Mouse (Mus musculus) gastrocnemius, postnatal 14 days (tissue): ENCODE data around the gene Lrwd1. TPM values are rescaled to one million over a fixed set of nuclear protein-coding genes. Genes with fewer than 3 reads are reported as not detected.
"Not testable (repeated sequence)": the region's sequence is repeated elsewhere in the genome, so short reads cannot be mapped to it uniquely, and the experiment has no call there.

Source experiments
- DNase-seq: peaks from one replicate; pipeline ENCODE4 v3.0.0; 2021; ENCODE audit warnings: mixed read lengths
- intact Hi-C: fragments of 180-260 bp; cut with DNase I; formaldehyde crosslinking; loops from one replicate; pipeline ENCODE4 v1.15.1; 2025; ENCODE audit warnings: low total_unique reads
- total RNA-seq, 2 experiments: library from RNA; stranded (reverse); gene quantifications; 2 replicates each; pipeline ENCODE4 v1.2.3; 2021

Lrwd1 gene
- total RNA-seq, 2 experiments from 2014 or later: 4.0 to 4.3 TPM

DNA sequence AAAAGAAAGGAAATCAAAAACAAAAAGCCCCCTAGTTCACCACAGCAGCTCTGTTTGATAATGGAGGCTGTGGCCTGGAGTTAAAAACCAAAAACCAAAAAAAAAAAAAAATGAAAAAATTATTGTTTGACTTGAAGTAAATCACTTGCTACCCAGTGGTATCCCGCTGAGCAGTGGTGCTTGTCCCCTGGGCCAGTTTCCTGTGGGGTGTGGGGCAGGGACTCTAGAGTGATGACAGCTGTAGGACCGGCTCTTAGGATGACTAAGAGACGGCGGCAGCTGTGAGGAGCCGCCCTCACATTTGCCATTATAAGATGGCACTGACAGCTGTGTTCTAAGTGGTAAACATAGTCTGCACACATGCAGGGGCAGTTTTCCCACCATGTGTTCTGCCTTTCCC is 19.5 kb upstream of the Lrwd1 start:
- peak; percentile 55 for DNase-seq
- intact Hi-C loops: no loop called here

DNA sequence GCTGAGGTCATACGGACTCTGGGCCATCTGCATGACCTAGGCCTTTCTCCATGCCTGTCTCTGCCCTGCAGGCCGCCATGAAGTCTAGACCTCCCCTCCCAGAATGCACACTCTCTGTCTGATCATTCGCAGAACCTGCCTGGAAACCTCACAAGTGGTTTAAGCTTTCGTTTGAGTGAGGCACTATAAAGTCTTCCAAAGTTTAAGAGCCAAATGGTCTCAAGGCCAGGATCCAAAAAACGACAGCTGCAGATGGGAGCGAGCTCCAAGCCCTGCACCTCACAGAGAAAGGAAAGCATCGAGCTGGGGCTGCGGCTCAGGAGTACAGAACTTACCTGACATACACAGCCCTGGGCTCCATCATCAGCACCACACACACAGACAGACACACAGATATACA is 16.5 kb upstream of the Lrwd1 start:
- intact Hi-C loops: no loop called here
- DNase-seq: peak; percentile 65

DNA sequence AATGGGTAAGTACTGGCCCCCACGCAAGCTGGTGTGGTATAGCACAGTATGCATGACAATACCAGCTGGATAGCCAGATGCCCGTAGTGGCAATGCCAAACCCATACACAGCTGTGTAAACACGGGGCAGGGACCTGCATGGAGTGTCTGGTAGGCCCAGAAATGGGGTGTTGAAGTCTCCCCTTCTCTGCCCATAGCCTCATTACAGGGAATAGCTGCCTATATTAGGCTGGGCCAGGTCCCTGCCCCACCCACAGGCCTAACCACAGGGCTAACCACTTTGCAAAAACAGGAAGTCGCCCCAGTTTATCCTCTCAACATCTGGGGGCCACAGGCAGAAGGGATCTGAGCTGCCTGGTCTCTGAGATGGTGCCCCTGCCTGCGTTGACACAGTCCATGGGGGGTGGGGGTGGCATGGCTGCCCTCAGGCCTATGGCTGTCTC is 13.3 kb upstream of the Lrwd1 start:
- intact Hi-C loops, DNase-seq: not testable (repeated sequence)

DNA sequence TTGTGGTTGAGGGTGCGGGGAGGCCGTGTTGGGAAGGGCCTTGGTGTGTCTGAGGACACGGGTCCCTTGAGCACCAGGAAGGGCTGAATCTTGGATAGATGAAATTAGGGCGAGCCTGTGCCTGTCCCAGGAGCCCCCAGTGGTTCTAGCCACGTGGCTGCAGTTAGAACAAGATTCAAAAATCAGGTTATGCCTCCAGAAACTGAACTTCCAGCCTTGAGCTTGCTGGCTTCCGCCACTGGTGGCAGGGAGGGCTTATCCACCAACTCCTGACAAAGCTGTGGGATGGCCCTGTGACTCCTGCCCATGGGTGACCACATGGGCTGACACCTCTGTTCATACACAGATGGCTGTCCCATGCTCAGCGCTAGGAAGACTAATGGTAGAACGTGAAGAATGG is 11.8 kb upstream of the Lrwd1 start:
- intact Hi-C loops: no loop called here
- no peak for DNase-seq

DNA sequence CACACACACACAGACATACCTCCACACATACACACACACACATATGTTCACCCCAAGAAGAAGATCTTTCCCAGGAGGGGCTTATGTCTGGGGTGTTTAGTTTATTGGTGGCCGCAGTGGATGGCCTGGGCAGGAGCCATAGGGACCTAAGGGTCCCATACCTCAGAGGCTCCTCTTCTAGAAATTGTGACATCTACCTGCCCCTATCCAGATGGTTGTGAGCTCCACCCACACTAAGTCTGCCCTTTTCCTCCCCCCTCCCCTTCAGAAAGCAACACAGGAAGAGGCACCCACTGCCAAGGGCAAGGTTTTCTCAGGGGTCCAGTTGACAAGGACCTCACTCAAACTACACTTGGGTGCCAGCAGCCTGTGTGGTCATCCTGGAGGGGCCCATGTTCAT is 11.1 kb upstream of the Lrwd1 start:
- no peak for DNase-seq
- intact Hi-C loops: no loop called here

DNA sequence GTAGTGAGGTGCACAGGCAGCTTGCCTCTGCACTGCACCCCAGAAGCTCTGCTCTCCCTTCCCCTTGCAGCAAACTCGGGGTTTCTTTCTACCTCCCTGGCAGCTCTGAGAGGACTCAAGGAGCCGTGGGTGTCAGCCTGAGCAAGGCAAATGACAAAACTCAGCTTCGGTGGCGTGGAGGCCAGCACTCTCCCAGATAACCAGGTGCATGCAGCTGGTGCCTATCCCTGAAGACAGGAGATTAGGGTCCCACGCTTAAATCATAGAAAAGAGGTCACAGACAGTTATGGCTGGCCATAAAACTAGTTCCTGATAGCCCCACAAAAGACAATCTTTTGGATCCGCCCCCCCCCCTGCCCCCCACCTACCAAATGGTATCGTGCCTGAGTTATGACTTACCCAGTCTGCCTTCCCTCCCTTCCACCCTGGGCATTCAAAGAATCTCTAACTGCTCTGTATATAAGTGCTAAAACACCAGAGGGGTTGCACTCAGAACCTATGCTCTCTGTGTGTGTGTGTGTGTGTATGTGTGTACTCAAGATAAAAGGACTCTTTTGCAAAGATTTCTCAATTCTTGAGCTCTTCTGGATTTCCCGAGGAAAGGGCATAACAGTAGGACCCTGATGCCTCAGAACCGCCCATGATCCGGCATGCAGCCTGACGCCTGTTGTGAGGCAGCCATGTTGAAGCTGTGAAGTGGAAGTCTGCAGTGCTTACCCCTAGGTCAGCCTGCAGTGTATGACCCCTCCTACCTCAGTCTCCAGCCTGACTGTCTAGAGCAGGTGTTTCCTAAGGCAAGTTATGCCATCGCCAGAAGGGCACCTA is 8.9 kb upstream of the Lrwd1 start:
- no peak for DNase-seq
- intact Hi-C loops: loop anchor here (5.0 kb wide), 1 partner anchor 42 kb away; no protein-coding TSS in a partner anchor

DNA sequence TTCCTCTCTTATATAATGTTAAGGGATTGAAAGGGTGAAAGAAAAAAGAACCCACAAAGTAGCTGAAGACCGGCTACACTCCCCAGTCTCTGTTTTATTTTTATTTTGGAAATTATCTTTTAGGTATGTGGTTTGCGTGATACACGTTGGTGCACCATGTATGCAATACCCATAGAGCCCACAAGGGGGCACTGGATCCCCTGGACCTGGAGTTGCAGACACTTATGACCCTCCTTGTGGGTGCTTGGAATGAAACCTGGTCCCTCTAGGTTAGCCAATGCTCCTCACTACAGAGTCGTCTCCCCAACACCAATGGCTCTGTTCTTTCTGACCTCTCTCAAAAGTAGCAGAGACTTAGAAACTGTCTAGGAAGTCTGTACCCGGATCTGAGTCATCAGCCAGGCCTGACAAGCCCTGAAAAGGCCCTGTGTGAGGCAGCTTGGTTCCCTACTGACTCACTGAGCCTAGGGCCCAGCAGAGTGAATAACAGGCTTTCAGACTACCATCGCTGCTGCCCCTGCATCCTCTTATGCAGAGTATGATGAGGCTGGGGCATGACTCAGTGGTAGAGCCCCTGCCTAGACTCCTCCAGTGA is 7.4 kb upstream of the Lrwd1 start:
- intact Hi-C loops: loop anchor here (5.0 kb wide), 1 partner anchor 44 kb away; no protein-coding TSS in a partner anchor
- no peak for DNase-seq

DNA sequence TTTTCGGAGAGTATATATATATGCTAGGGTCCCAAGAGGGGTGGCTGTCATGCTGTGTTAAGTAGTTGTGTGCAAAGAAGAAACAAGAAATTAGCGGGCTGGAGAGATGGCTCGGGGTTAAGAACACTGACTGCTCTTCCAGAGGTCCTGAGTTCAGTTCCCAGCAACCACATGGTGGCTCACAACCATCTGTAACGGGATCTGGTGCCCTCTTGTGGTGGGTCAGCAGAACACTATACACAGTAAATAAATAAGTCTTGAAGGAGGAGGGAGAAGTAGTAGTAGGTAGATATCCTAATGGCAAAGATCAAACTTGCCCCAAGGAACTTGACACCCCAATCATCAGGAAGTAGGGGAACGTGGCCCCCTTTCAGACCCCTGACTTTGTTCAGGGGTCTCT is 6.9 kb upstream of the Lrwd1 start:
- intact Hi-C loops: loop anchor here (5.0 kb wide), 1 partner anchor 45 kb away; no protein-coding TSS in a partner anchor
- DNase-seq: no peak

DNA sequence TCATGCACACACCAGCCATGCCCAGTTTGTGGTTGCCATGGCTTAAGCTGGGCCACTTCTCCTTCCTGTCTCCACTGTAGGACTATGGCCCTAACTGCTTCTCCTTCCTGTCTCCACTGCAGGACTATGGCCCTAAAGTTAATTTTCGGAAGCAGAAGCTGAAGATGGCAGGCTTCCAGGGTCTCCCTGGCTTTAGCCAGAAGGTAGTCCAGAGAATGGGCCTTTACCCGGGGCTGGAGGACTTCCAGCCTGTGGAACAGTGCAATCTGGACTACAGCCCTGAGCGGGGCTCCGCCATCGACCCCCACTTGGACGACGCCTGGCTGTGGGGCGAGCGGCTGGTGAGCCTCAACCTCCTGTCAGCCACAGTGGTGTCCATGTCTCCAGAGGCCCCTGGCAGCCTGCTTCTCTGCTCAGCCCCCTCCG is 4.2 kb upstream of the Lrwd1 start:
- intact Hi-C loops: loop anchor here (5.0 kb wide), 1 partner anchor 47 kb away; no protein-coding TSS in a partner anchor
- DNase-seq: no peak

DNA sequence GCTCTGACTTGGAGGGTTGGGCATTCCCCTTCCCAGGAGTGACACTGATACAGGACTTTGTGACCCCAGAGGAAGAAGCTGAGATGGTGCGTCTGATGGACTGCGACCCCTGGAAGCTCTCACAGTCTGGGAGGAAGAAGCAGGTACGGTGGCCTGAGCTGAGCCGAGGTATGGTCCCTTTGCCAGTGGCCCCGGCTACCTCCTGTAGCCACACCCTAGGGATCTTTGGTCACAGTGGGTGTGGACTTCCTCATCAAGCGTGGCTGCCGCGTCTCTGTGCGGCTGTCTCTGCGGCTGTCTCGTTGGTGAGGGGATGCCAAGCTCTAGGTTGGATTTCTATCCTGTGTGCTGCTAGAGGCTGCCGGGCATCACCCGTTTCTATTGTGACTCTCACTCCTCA is 3.5 kb upstream of the Lrwd1 start:
- DNase-seq: no peak
- intact Hi-C loops: no loop called here

DNA sequence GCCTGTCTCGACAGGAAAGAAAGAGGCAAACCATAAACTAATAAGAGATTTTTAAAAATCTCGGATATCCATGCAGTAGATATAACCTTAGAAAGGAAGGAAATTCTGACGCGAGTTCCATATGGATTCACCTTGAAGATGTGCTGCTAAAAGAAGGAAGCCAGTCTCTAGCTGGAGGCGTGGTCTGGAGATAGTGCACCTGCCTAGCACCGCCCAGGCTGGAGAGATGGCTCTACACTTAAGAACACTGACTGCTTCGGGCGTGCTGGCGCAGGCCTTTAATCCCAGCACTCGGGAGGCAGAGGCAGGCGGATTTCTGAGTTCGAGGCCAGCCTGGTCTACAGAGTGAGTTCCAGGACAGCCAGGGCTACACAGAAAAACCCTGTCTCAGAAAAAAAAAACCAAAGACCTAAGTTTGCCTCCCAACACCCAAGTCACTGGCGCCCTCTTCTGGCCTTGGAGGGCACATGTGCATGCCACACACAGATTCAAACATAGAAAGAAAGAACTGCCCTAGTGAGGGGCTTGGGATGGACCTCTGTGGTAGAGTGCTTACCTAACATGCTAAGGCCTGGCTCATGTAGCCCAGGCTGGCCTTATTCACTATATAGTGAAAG is 1.9 kb upstream of the Lrwd1 start:
- intact Hi-C loops: no loop called here

DNA sequence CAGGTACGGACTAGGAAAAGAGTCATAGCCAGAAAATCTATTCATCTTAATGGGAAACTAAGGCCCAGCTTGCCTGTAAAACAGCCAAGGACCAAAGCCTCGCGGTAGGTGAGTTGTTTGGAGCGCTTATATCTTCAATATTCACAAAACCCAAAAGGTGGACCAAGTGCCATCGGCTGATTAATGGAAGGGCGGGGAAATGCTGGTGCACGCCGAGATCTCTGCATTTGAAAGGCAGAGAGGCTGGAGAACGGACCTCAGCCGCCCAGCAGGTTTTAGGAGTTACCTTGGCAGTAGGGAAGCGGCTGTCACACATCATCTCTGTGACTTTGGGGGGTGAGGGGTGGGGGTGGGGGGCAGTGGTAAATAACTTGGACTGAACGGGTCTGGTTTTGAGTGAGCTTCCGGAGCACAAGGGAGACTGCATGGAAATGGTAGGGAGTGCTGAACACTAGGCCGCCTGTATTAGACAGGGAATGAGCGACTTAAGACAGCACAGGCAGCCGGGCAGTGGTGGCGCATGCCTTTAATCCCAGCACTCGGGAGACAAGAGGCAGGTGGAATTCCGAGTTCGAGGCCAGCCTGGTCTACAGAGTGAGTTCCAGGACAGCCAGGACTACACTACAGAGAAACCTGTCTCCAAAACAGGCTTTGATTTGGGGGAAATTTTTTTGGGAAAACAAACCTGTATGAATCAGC is 567 bp upstream of the Lrwd1 start:
- intact Hi-C loops: no loop called here

More for the DNA sequence above, 1.9 kb upstream of the Lrwd1 start:
- peak; percentile 56 for DNase-seq

DNA sequence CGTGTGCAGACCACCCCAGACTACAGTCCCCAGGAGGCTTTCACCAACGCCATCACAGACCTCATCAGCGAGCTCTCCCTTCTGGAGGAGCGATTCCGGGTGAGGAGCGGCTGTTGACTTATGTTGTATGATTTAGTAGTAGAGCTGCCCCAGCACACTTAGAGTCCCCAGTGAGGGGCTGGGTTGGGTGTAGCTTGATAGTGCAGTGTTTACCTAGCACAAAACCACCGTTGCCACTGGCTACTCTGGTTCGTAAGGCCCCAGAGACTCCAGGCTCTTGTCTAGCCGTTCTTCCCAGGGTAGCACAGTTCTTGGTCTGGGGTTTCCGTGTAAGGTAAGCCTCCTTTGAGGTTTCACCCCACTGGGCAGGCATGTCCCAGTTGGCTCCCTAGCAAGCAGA is 13.7 kb downstream of the Lrwd1 start:
- DNase-seq: no peak
- intact Hi-C loops: no loop called here

More for the DNA sequence above, 567 bp upstream of the Lrwd1 start:
- DNase-seq: no peak

DNA sequence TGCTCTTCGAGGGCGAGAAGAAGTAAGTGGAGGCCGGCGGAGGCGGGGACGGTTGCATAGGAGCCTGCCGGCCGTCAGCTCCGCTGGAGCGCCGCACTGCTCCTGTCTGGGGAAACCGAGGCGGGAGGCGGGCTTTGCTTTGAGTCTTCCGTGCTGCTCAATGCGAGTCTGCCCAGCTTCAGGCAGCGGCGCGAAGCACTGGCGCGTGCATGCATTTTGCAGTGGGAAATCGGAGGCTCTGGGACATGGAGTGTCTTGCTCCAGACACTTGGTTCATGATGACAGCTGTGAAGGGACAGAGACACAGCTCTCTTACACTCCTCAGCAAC is 19.1 kb downstream of the Lrwd1 start:
- intact Hi-C loops: no loop called here
- no peak for DNase-seq

DNA sequence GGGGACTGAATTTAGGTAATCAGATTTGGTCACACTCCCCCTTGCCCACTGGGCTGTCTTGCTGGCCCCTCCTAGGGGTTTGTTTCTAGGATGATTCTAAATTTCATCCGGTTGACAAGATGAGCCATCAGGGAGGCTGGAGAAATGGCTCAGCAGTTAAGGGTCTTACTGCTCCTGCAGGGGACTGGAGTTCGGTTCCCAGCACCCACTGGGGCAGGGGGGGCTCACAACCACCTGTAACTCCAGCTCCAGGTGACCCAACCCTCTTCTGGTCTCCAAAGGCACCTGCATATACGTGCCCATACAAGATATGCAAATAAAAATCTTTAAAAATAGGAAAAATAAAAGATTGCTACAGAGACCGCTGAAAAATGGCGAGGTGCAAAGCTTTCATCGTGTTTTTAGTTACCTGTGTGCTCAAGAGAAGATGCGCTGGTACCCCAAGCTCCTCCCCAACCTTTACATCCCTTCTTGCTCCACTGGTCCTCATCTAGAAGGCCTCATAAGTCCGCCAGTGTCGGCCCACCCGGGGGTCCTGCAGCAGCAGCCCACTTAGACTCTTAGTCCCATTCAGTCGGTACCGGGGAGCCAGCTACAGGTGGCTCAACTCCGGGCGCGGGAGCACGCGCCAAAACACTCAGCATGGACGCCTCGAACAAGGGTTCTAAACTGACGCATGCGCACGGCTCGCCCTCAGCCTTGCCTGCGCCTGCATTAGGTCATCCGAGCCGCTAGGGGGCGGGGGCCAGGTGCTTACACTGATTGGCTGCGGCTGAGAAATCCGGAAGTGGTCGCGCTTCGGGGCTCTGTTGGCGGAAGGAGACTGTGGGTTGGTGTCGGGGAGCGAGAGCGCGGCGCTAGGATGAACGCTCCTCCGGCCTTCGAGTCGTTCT is 19.7 kb downstream of the Lrwd1 start, which contains the start of gene Polr2j:
TSS of gene Polr2j (plus strand) at position 741 of the 893 bp plus-strand sequence.
- intact Hi-C loops: no loop called here
- DNase-seq: peak; percentile 96

DNA sequence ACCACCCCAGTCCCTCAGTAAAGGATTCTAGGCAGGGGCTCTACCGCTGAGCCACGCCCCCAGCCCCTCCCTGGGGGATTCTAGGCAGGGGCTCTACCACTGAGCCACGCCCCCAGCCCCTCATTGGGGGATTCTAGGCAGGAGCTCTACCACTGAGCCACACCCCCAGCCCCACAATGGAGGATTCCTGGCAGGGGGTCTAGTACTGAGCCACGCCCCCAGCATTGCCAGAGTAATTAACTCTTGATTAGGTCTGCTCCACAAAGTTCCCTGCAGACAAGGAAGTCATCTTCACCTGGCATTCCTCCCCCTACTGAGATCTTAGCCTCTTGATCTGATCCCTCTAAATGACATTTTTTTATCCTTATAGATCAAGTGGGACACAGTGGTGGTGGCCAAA is 22.3 kb downstream of the Lrwd1 start:
- intact Hi-C loops, DNase-seq: not testable (repeated sequence)

DNA sequence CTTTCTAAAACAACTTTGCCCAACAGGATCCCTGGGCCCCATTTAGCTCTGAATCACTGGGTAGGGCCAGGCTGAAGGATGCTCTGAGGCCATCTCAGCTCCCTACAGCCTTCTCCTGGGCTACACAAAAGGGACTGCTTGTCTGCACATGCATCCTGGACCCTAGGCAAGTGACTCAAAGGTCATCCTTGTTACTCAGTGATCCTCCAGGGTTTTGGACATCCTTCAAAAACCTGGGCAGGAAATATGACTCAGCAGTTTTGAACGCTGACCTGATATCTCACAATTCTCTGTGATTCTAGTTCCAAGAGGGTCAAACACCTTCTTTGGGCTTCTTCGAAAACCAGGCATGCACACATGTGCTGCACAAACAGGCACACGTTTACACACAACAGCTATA is 26.8 kb downstream of the Lrwd1 start:
- no peak for DNase-seq
- intact Hi-C loops: no loop called here

DNA sequence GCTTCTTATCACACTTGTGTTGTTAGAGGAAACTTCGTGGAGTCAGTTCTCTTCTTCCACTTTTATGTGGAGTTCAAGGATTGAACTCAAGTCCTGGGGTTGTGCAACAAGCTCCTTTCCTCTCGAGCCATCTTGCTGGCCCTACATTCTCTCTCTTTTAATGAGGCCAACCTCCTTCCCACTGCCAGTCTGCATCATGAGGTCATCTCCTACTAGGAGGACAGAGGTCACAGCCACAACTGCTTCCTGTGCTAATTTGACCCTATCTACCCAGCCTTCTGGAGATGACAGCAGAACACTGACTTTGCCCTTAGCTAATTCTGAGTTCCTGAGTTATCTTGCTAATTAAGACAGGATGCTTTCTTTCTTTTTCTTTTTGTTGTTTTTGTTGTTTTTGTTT is 27.4 kb downstream of the Lrwd1 start:
- intact Hi-C loops: no loop called here
- no peak for DNase-seq

DNA sequence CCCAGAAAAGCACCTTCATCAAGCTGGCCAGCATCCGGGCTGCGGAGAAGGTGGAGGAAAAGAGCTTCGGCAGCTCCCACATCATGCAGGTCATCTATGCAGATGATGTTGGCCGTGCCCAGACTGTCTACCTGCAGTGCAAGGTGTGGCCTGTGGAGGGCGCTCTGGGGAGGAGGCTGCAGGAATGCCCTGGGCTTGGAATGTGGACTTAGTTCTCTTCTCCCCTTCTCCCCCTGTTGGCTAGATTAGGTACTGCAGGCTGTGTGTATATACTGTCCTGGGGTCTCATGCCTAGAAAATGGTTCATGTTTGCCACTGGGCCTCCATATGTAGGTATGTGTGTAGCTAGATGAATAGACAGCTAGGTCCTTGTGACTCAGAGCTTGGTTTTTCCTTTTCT is 31.4 kb downstream of the Lrwd1 start:
- DNase-seq: no peak
- intact Hi-C loops: no loop called here
